Mouse (Mus musculus) heart, embryonic 11.5 days (tissue): ENCODE results near the gene Ttc7b. TPM values are rescaled to one million over a fixed set of nuclear protein-coding genes. Genes with fewer than 3 reads are reported as not detected.

ENCODE experiments used
- ATAC-seq: fragments of 200-750 bp; cut with Nextera tagmentation; replicated peaks from 2 replicates; pipeline ENCODE4 v1.8.0; 2017; ENCODE audit warnings: moderate library complexity; ENCODE audit not compliant: insufficient number of reproducible peaks, low FRiP score, low TSS enrichment
- H3K27ac ChIP-seq: fragments of 300-500 bp; sonication (generic); 2 replicates; pipeline ENCODE4 v1.5.1; 2014; ENCODE audit warnings: mild to moderate bottlenecking, low read depth, low read length
- H3K27me3 ChIP-seq: fragments of 300-500 bp; sonication (generic); 2 replicates; pipeline ENCODE4 v1.6.1; 2014; ENCODE audit warnings: mild to moderate bottlenecking, low read length, mixed read lengths; ENCODE audit not compliant: control insufficient read depth, insufficient read depth
- H3K36me3 ChIP-seq: fragments of 300-500 bp; sonication (generic); 2 replicates; pipeline ENCODE4 v1.6.1; 2014; ENCODE audit warnings: mild to moderate bottlenecking, low read length, moderate library complexity, mixed read lengths; ENCODE audit not compliant: control insufficient read depth, insufficient read depth
- H3K4me1 ChIP-seq: fragments of 300-500 bp; sonication (generic); 2 replicates; pipeline ENCODE4 v1.6.1; 2014; ENCODE audit warnings: low read length; ENCODE audit not compliant: control insufficient read depth, insufficient read depth
- H3K4me2 ChIP-seq: fragments of 300-500 bp; sonication (generic); 2 replicates; pipeline ENCODE4 v1.6.1; 2014; ENCODE audit warnings: mild to moderate bottlenecking, moderate library complexity
- H3K4me3 ChIP-seq: fragments of 300-500 bp; sonication (generic); 2 replicates; pipeline ENCODE4 v1.5.1; 2014; ENCODE audit warnings: low read depth, low read length
- H3K9ac ChIP-seq: fragments of 300-500 bp; sonication (generic); 2 replicates; pipeline ENCODE4 v1.6.1; 2014; ENCODE audit warnings: mild to moderate bottlenecking, low read depth, low read length, moderate library complexity
- H3K9me3 ChIP-seq: fragments of 300-500 bp; sonication (generic); replicated peaks from 2 replicates; pipeline ENCODE4 v1.6.1; 2016; ENCODE audit warnings: low read length; ENCODE audit not compliant: control insufficient read depth
- WGBS: fragments of 180-500 bp; shearing (Covaris S2); extraction: QIAGEN DNeasy Blood & Tissue Kit; methylation state at CpG from one replicate; pipeline ENCODE4 v1.1.7; 2014; ENCODE audit not compliant: insufficient replicate concordance; 5-methylcytosine and 5-hydroxymethylcytosine counted together
- polyA plus RNA-seq: library from polyadenylated mRNA; unstranded; fragments of >200 nt; fragmentation: Nextera tagmentation; extraction: Ambion mirVana; gene quantifications from 2 replicates; pipeline ENCODE4 v1.2.1, GENCODE M21; 2014

The Ttc7b gene
- polyA plus RNA-seq, 1 experiment from 2014 or later = 11.4 TPM

DNA sequence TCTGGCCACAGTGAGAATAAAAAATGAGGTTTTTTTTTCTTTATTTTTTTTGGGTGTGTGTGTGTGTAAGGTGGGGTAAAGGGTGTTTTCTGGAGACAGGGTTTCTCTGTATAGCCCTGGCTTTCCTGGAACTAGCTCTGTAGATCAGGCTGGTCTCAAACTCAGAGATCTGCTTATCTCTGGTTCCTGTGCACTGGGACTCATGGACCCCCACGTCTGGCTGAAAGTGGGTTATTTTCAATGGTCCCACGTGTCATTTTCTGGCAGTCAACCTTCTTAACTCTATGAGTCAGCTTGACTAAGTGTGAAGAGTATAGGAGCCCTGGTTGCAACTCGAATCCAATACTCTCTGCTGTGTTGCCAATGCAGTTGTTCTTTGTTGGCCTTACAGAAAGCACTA lies 127.1 kb downstream of the Ttc7b start:
- Histone ChIP-seq H3K9ac (no peak overlapping the region), H3K27me3 (no peaks in the 10 kb centered on the region), H3K9me3 (no peaks in the 10 kb centered on the region), H3K27ac (no peak overlapping the region), H3K4me3 (no peak overlapping the region), H3K4me2 (no peak overlapping the region), H3K4me1 (no peaks in the 10 kb centered on the region), H3K36me3 (peaks cover 6% of the 10 kb centered on the region; the same call in 1 of the 2 replicates)
- WGBS = 76% methylated on average over 3 of the region's 3 CpGs
- ATAC-seq = no peak

DNA sequence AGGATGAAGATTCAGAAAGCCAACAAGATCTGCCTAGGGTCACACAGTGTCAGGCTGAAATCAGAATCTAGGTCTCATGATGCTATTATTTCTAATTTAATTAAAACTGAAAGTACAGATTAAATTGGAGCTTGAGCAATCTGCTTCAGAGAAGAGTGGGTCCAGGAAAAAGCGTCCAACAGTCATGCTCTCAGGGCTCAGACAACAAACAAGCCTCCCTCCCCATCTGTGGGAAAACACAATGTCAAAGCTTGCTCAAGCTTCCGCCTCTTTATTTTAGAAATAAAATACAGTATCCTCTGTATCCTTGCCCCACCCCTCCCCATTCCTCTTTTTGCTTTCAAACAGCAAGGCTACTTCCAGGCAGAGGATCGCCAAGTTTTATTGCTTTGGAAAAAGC lies 127.5 kb downstream of the Ttc7b start:
- Histone ChIP-seq H3K4me2 (no peak overlapping the region), H3K9ac (no peak overlapping the region), H3K9me3 (no peaks in the 10 kb centered on the region), H3K27me3 (no peaks in the 10 kb centered on the region), H3K4me1 (no peaks in the 10 kb centered on the region), H3K4me3 (no peak overlapping the region), H3K36me3 (peaks cover 6% of the 10 kb centered on the region; the same call in 1 of the 2 replicates), H3K27ac (no peak overlapping the region)
- ATAC-seq = no peak
- WGBS = 79% methylated on average over 3 of the region's 3 CpGs

DNA sequence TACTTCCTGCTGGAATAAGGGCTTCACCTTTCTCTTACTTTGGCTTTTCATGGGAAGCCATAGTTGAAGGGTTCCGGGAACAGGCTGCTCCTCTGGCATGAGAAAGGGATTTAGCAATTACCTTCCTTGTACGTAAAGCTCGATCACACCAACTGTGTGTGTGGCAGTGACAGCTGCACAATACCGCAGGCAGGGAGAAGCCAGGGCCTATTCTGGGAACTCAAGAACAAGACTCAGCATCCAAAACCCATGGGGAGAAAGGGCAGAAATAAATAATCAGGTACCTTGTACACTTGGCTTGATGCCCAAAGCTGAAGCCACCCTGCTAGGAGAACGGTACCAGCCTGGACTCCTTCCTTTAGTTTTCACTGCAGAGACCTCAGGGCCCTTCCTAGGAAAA lies 128.2 kb downstream of the Ttc7b start:
- no peaks in the 10 kb centered on the region for H3K27me3 ChIP-seq
- H3K4me1 ChIP-seq = no peaks in the 10 kb centered on the region
- no peak overlapping the region for H3K4me3 ChIP-seq
- no peaks in the 10 kb centered on the region for H3K9me3 ChIP-seq
- H3K9ac ChIP-seq = no peak overlapping the region
- no peak for ATAC-seq
- no peak overlapping the region for H3K27ac ChIP-seq
- H3K4me2 ChIP-seq = no peak overlapping the region
- WGBS = 88% methylated on average over 5 of the region's 5 CpGs
- peaks cover 6% of the 10 kb centered on the region; the same call in 1 of the 2 replicates for H3K36me3 ChIP-seq

DNA sequence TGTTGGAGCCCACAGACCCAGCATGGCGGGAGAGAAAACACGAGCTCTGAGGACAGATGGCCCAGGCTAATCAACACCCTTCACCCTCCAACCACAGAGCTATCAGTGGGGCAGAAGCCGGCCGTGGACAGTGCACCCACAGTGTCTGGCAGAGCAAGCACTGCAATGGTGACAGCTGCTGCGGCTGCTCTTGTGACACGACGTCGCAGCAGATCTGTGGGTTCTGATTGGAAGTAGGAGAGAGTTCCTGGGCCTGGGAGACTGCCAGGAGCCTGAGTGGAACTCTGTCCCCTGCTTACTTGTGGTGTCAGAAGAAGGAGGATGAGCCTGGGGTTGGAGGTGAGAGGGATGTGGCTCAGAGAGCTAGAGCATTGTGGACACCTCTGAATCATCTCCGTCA lies 128.7 kb downstream of the Ttc7b start:
- peaks cover 6% of the 10 kb centered on the region; the same call in 1 of the 2 replicates for H3K36me3 ChIP-seq
- no peak overlapping the region for H3K27ac ChIP-seq
- no peaks in the 10 kb centered on the region for H3K27me3 ChIP-seq
- 80% methylated on average over 9 of the region's 9 CpGs for WGBS
- no peaks in the 10 kb centered on the region for H3K4me1 ChIP-seq
- no peaks in the 10 kb centered on the region for H3K9me3 ChIP-seq
- no peak overlapping the region for H3K4me2 ChIP-seq
- H3K9ac ChIP-seq = no peak overlapping the region
- ATAC-seq = no peak
- H3K4me3 ChIP-seq = no peak overlapping the region

DNA sequence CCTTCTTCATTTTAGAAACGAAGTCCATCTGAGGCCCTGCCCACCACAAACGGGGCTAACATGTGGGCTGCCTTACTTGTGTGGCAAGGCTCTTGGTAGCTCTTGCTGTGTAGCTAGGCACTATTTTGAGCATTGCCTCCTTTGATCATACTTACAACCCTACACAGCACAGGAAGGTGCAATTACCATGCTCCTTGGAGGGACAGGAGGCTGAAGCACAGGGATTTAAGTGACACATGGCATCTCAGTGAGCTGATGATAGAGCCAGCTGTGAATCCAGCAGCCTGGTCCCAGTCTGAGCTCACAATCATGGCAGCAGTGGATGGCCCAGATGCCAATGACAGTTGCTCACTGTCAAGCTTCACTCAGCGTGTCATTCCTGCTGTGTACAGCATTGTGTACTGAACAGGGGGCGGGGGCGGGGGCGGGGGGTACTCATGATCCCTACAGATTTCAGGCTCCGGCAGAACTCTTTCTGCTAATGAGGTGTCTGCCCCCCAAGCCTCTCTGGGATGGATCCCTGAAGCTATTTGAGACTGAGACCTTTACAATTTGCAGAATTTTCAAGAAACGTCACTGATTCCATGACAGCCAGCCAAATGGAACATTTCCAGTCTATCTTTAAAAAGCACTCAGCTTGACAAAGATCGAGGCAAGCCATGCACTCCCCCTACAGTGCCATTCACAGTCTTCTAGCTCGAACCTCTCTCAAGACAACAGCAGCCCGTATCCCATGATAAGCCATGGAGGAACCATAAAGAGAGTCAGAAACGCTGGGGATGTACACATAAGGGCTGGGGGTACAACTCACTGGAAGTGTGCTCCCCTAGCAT lies 130.5 kb downstream of the Ttc7b start:
- Histone ChIP-seq H3K4me1 (peaks cover 6% of the 10 kb centered on the region; the same call in 1 of the 2 replicates), H3K27ac (no peak overlapping the region), H3K4me3 (no peak overlapping the region), H3K36me3 (peaks cover 6% of the 10 kb centered on the region; the same call in 1 of the 2 replicates), H3K9me3 (no peaks in the 10 kb centered on the region), H3K27me3 (no peaks in the 10 kb centered on the region), H3K4me2 (no peak overlapping the region), H3K9ac (no peak overlapping the region)
- WGBS = 76% methylated on average over 12 of the region's 12 CpGs
- ATAC-seq = no peak

DNA sequence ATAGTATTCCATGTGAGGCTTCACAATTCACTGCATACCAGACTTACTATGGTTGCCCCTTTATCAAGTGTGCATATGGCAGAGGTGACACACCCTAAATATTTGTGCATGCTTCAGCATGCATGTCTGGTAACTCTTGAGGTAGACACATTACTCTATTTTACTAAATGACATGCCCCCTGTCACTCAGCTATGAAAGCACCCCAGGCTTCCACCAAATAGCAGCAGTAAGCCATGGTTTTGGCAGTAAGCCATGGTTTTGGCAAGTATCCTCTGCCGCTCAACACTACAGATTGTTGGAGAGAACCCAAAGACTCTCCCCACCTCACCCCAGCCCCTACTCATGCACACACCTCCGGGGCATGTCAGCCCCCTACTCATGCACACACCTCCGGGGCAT lies 134.4 kb downstream of the Ttc7b start:
- H3K4me3 ChIP-seq = no peak overlapping the region
- no peak overlapping the region for H3K27ac ChIP-seq
- no peaks in the 10 kb centered on the region for H3K9me3 ChIP-seq
- H3K4me1 ChIP-seq = peaks cover 6% of the 10 kb centered on the region; the same call in 1 of the 2 replicates
- no peak for ATAC-seq
- no peaks in the 10 kb centered on the region for H3K27me3 ChIP-seq
- H3K4me2 ChIP-seq = no peak overlapping the region
- no peak overlapping the region for H3K9ac ChIP-seq
- WGBS = 74% methylated on average over 3 of the region's 3 CpGs
- H3K36me3 ChIP-seq = no peaks in the 10 kb centered on the region

DNA sequence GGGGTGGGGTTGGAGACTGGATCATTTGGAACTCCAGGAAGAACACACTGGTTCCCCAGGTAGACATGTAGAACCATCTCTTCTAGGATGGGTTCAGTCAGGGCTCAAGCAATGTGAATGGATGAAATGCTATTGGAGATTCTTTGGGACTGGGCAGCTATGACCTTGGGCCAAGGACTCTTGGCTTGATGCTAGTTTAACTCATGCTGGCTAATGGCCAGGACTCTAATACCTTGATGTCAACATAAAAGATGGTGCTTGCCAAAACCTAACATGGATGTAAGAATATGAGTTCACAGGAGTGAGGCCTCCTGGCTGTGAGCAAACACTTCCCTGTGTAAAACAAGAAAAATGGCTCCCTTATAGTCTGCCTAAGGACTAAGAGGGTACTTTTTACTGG lies 138.1 kb downstream of the Ttc7b start:
- H3K27me3 ChIP-seq = no peaks in the 10 kb centered on the region
- H3K27ac ChIP-seq = no peak overlapping the region
- no peaks in the 10 kb centered on the region for H3K36me3 ChIP-seq
- no peaks in the 10 kb centered on the region for H3K9me3 ChIP-seq
- H3K4me2 ChIP-seq = no peak overlapping the region
- ATAC-seq = no peak
- no peak overlapping the region for H3K9ac ChIP-seq
- H3K4me1 ChIP-seq = peaks cover 6% of the 10 kb centered on the region; the same call in 1 of the 2 replicates
- no peak overlapping the region for H3K4me3 ChIP-seq

DNA sequence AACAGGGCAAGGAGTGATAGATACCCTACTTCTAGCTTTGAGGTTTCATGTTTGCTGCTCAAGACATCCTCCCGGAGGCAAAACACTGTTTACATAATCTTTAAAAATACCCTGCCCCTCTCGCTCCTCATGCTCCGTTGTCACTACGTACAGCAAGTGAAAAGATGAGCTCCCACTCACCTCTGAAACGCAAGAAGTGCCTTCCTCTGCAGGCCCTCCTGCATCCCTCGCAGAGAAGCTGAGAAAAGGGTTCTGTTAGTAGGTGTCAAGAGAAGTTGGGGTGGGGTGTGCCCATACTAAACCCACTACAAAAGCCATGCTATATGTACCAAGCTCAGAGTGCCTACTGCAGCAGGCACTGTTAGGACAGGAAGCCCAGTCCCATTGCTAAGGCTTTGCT lies 138.7 kb downstream of the Ttc7b start:
- H3K27ac ChIP-seq = no peak overlapping the region
- 81% methylated on average over 6 of the region's 6 CpGs for WGBS

More for the DNA sequence above, 138.7 kb downstream of the Ttc7b start:
- Histone ChIP-seq H3K36me3 (no peaks in the 10 kb centered on the region), H3K4me3 (no peak overlapping the region), H3K4me1 (peaks cover 6% of the 10 kb centered on the region; the same call in 1 of the 2 replicates), H3K9me3 (no peaks in the 10 kb centered on the region), H3K4me2 (no peak overlapping the region), H3K27me3 (no peaks in the 10 kb centered on the region), H3K9ac (no peak overlapping the region)
- no peak for ATAC-seq
